In the genomic region with DNA sequence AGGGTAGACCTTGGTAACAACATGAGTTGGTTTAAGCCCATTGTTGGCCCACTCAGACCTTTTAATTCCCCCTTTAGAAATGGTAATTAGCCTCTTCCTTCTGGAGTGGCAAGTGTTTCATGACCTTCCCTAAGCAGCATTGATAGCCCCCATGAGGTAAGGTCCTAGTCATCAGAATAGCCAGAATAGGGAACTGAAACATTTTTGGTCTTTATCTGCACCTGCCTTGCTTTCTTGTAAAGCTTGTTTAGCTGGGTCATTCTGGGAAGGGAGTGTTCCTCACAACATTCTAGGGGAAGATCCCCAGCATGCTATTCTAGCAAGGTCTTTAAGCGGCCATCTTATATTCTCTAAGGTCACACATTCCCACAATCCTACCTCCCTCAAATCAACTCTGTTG, we compare ENCODE assay signal across 46 mouse cellular contexts. TPM values are rescaled to one million over a fixed set of nuclear protein-coding genes. Genes with fewer than 3 reads are reported as not detected.
"Had no signal": no experiment of that assay in that cellular context is flagged by ENCODE, and none has a peak within 500 bp of the region (broad histone marks: within the 10 kb centered on the region; RNA-seq: fewer than 3 reads in every experiment).

No protein-coding gene starts in this region.

- H3K9me3 ChIP-seq: heart, embryonic 10.5 days; heart, embryonic 13.5 days; heart, embryonic 15.5 days; hindbrain, embryonic 10.5 days; hindbrain, embryonic 12.5 days; hindbrain, embryonic 13.5 days; hindbrain, embryonic 15.5 days; intestine, embryonic 15.5 days; kidney, embryonic 15.5 days had no signal

- H3K4me1 ChIP-seq: heart, embryonic 10.5 days; heart, embryonic 12.5 days; heart, embryonic 13.5 days; heart, embryonic 15.5 days; hindbrain, embryonic 10.5 days; hindbrain, embryonic 12.5 days; hindbrain, embryonic 13.5 days; hindbrain, embryonic 15.5 days; intestine, embryonic 15.5 days; kidney, embryonic 15.5 days had no signal

- H3K36me3 ChIP-seq: heart, embryonic 10.5 days; heart, embryonic 12.5 days; heart, embryonic 13.5 days; heart, embryonic 15.5 days; hindbrain, embryonic 10.5 days; hindbrain, embryonic 12.5 days; hindbrain, embryonic 13.5 days; hindbrain, embryonic 15.5 days; intestine, embryonic 15.5 days; kidney, embryonic 15.5 days had no signal

- H3K4me2 ChIP-seq: heart, embryonic 11.5 days; heart, embryonic 12.5 days; heart, embryonic 13.5 days; heart, embryonic 15.5 days; hindbrain, embryonic 12.5 days; hindbrain, embryonic 13.5 days; hindbrain, embryonic 14.5 days; hindbrain, embryonic 15.5 days; intestine, embryonic 15.5 days; kidney, embryonic 15.5 days had no signal

- H3K9ac ChIP-seq: heart, embryonic 12.5 days; heart, embryonic 13.5 days; heart, embryonic 15.5 days; hindbrain, embryonic 12.5 days; hindbrain, embryonic 13.5 days; hindbrain, embryonic 14.5 days; hindbrain, embryonic 15.5 days; intestine, embryonic 15.5 days; kidney, embryonic 15.5 days had no signal

- DNase-seq: heart, postnatal 10 days; heart, postnatal 14 days; heart, postnatal 36 days; heart, postnatal 4 days; kidney, adult 11 months; kidney, adult 18-20 months; kidney, adult 2 months; kidney, adult 8-10 months; kidney, adult 9 months; kidney, postnatal 10 days; kidney, postnatal 14 days; kidney, postnatal 25 days; kidney, postnatal 36 days; kidney, postnatal 4 days; layer of hippocampus, adult 9-11 months; layer of hippocampus, postnatal 36 days had no signal

- ATAC-seq: hindbrain, embryonic 16.5 days; hindbrain, postnatal 0 days; inflammation-experienced regulatory T-cells, adult 6 months; intestine, embryonic 15.5 days; intestine, embryonic 16.5 days; intestine, postnatal 0 days had no signal

- H3K27ac ChIP-seq: heart, embryonic 10.5 days; heart, embryonic 13.5 days; heart, embryonic 15.5 days; hindbrain, embryonic 10.5 days; hindbrain, embryonic 12.5 days; hindbrain, embryonic 13.5 days; hindbrain, embryonic 14.5 days; hindbrain, embryonic 15.5 days; hindbrain, postnatal 0 days; intestine, embryonic 15.5 days; kidney, embryonic 15.5 days; kidney, postnatal 0 days; layer of hippocampus, adult 2 months; left cerebral cortex, adult 2 months had no signal

- H3K27me3 ChIP-seq: heart, embryonic 12.5 days; heart, embryonic 13.5 days; heart, embryonic 15.5 days; hindbrain, embryonic 12.5 days; hindbrain, embryonic 13.5 days; hindbrain, embryonic 15.5 days; intestine, embryonic 15.5 days; kidney, embryonic 15.5 days had no signal

- H3K4me3 ChIP-seq: heart, embryonic 10.5 days; heart, embryonic 12.5 days; heart, embryonic 13.5 days; heart, embryonic 15.5 days; hindbrain, embryonic 10.5 days; hindbrain, embryonic 12.5 days; hindbrain, embryonic 13.5 days; hindbrain, embryonic 15.5 days; intestine, embryonic 15.5 days; kidney, embryonic 15.5 days; layer of hippocampus, adult 2 months; left cerebral cortex, adult 2 months had no signal

RNA-seq across cellular contexts. Expression of a gene that starts 17.9 kb away (rescaled TPM):
- total RNA-seq: heart, postnatal 10 days; heart, postnatal 14 days; heart, postnatal 25 days; heart, postnatal 36 days; heart, postnatal 4 days; hematopoietic stem cell, adult 5-6 weeks; layer of hippocampus, adult 18-20 months; layer of hippocampus, adult 2 months; layer of hippocampus, adult 8-10 months; layer of hippocampus, postnatal 10 days; layer of hippocampus, postnatal 14 days; layer of hippocampus, postnatal 25 days; layer of hippocampus, postnatal 36 days had no signal
- polyA plus RNA-seq: heart, embryonic 10.5 days; heart, embryonic 12.5 days; heart, embryonic 14.5 days; heart, embryonic 15.5 days; heart, embryonic 16.5 days; heart, postnatal 0 days; hindbrain, embryonic 15.5 days; intestine, postnatal 0 days; kidney, postnatal 0 days had no signal
